Mouse (Mus musculus) neural tube, embryonic 15.5 days (tissue): ENCODE data around the gene Lamp2. TPM values are rescaled to one million over a fixed set of nuclear protein-coding genes. Genes with fewer than 3 reads are reported as not detected.

Experiments
- ATAC-seq: fragments of 200-750 bp; cut with Nextera tagmentation; 2 replicates; pipeline ENCODE4 v1.8.0; 2017; ENCODE audit warnings: mild to moderate bottlenecking, moderate TSS enrichment, moderate library complexity; ENCODE audit not compliant: low FRiP score
- H3K27ac ChIP-seq: fragments of 300-500 bp; sonication (generic); replicated peaks from 2 replicates; pipeline ENCODE4 v1.5.1; 2015; ENCODE audit warnings: mild to moderate bottlenecking, inconsistent platforms
- H3K27me3 ChIP-seq: fragments of 300-500 bp; sonication (generic); replicated peaks from 2 replicates; pipeline ENCODE4 v1.6.1; 2015; ENCODE audit warnings: inconsistent platforms
- H3K36me3 ChIP-seq: fragments of 300-500 bp; sonication (generic); 2 replicates; pipeline ENCODE4 v1.6.1; 2015; ENCODE audit warnings: inconsistent platforms
- H3K4me1 ChIP-seq: fragments of 300-500 bp; sonication (generic); 2 replicates; pipeline ENCODE4 v1.6.1; 2015; ENCODE audit warnings: inconsistent platforms
- H3K4me2 ChIP-seq: fragments of 300-500 bp; sonication (generic); 2 replicates; pipeline ENCODE4 v1.6.1; 2015; ENCODE audit warnings: inconsistent platforms, mild to moderate bottlenecking, moderate library complexity
- H3K4me3 ChIP-seq: fragments of 300-500 bp; sonication (generic); replicated peaks from 2 replicates; pipeline ENCODE4 v1.5.1; 2015; ENCODE audit warnings: mild to moderate bottlenecking, inconsistent platforms
- H3K9ac ChIP-seq: fragments of 300-500 bp; sonication (generic); replicated peaks from 2 replicates; pipeline ENCODE4 v1.6.1; 2015; ENCODE audit warnings: mild to moderate bottlenecking, inconsistent platforms
- H3K9me3 ChIP-seq: fragments of 300-500 bp; sonication (generic); replicated peaks from 2 replicates; pipeline ENCODE4 v1.6.1; 2016; ENCODE audit warnings: inconsistent platforms
- WGBS: fragments of 180-500 bp; shearing (Covaris S2); methylation state at CpG from one replicate; pipeline ENCODE4 v1.1.7; 2015; ENCODE audit warnings: mixed read lengths; 5-methylcytosine and 5-hydroxymethylcytosine counted together
- polyA plus RNA-seq: library from polyadenylated mRNA; unstranded; fragments of >200 nt; fragmentation: Nextera tagmentation; extraction: Ambion mirVana; gene quantifications from 2 replicates; pipeline ENCODE4 v1.2.1, GENCODE M21; 2015

The Lamp2 gene
- polyA plus RNA-seq, 1 experiment from 2014 or later = 58.6 TPM

- ATAC-seq = no peak
- H3K4me3 ChIP-seq = no peak overlapping the region
Observed at GRCm38 (mm10) chrX:38456635-38457006, 367 bp upstream of the Lamp2 start.

DNA sequence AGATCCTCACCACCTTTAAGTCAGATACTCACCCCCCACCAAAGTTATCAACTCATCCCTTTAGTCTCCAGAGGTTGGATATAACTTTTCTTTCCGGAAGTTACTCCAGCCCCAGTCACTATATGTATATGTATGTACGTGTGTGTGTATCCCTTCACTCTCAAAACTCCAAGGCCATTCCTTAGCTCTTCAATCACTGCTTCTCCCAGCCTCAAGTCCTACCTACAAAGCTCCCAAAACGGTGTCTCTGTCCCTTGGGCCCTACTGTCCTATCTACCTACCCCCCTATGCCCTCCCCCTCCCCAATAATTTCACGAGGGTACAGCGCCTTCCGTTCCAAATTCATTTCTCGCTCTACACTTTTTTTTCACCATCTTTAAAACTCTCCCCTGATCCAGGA, 780 bp downstream of the Lamp2 start:
- Histone ChIP-seq H3K9me3 (no peaks in the 10 kb centered on the region), H3K4me3 (peak overlapping the region; percentile 54), H3K4me2 (peak overlapping the region; percentile 59), H3K36me3 (0 out of 2 replicates have a peak, but pooled peaks cover under 1% of the 10 kb centered on the region), H3K4me1 (0 out of 2 replicates have a peak, but pooled peaks cover 4% of the 10 kb centered on the region), H3K9ac (peak overlapping the region; percentile 55), H3K27me3 (no peaks in the 10 kb centered on the region), H3K27ac (peak overlapping the region; percentile 52; the same call in 1 of the 2 replicates)
- WGBS = 33% methylated on average over 7 of the region's 7 CpGs
- peak; percentile 2; the same call in 1 of the 2 replicates for ATAC-seq

More at GRCm38 (mm10) chrX:38456635-38457006, 367 bp upstream of the Lamp2 start:
- Histone ChIP-seq H3K9ac (no peak overlapping the region), H3K9me3 (no peaks in the 10 kb centered on the region), H3K27me3 (no peaks in the 10 kb centered on the region), H3K27ac (no peak overlapping the region), H3K4me2 (0 out of 2 replicates have a peak overlapping the region, but pooled peaks have one; percentile 59), H3K4me1 (0 out of 2 replicates have a peak, but pooled peaks cover 4% of the 10 kb centered on the region), H3K36me3 (no peaks in the 10 kb centered on the region)
- WGBS = 31% methylated on average over 3 of the region's 3 CpGs

DNA sequence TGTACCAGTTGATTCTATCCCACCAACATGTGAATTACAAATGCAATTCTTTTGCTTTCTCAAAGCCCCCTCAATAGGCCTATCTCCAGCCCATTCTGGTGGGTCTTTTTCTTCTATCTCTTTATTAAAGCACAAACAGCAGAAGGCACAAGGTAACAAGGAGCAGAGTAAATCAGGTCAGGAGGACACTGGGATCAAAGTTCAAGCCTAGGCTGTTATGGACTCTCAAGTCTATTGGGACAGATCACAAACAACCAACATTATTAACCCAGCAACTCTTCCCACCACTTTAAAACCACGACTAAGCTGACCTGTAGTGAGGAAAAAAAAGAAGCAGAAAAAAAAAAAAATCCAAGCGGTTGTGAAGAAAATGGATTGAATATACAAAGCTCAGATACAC, 1.4 kb downstream of the Lamp2 start:
- H3K9me3 ChIP-seq = no peaks in the 10 kb centered on the region
- 0 out of 2 replicates have a peak, but pooled peaks cover 4% of the 10 kb centered on the region for H3K4me1 ChIP-seq
- ATAC-seq = no peak
- H3K4me2 ChIP-seq = peak overlapping the region; percentile 59
- H3K36me3 ChIP-seq = 0 out of 2 replicates have a peak, but pooled peaks cover 4% of the 10 kb centered on the region
- no peak overlapping the region for H3K9ac ChIP-seq
- peak overlapping the region; percentile 54 for H3K4me3 ChIP-seq
- H3K27me3 ChIP-seq = no peaks in the 10 kb centered on the region
- H3K27ac ChIP-seq = no peak overlapping the region
- 35% methylated on average over 2 of the region's 2 CpGs for WGBS

GRCm38 (mm10) chrX:38453924-38454323, 2.3 kb downstream of the Lamp2 start:
- no peak overlapping the region for H3K4me2 ChIP-seq
- 88% methylated on average over 5 of the region's 5 CpGs for WGBS
- no peak overlapping the region for H3K4me3 ChIP-seq
- H3K4me1 ChIP-seq = 0 out of 2 replicates have a peak, but pooled peaks cover 4% of the 10 kb centered on the region
- no peaks in the 10 kb centered on the region for H3K9me3 ChIP-seq
- ATAC-seq = no peak
- H3K27ac ChIP-seq = no peak overlapping the region
- no peak overlapping the region for H3K9ac ChIP-seq
- H3K36me3 ChIP-seq = 0 out of 2 replicates have a peak, but pooled peaks cover 4% of the 10 kb centered on the region
- no peaks in the 10 kb centered on the region for H3K27me3 ChIP-seq

GRCm38 (mm10) chrX:38450476-38450875, 5.8 kb downstream of the Lamp2 start:
- Histone ChIP-seq H3K36me3 (0 out of 2 replicates have a peak, but pooled peaks cover 4% of the 10 kb centered on the region), H3K27ac (no peak overlapping the region), H3K9me3 (no peaks in the 10 kb centered on the region), H3K4me2 (no peak overlapping the region), H3K4me3 (no peak overlapping the region), H3K4me1 (0 out of 2 replicates have a peak, but pooled peaks cover 2% of the 10 kb centered on the region), H3K9ac (no peak overlapping the region), H3K27me3 (no peaks in the 10 kb centered on the region)
- 65% methylated on average over 6 of the region's 6 CpGs for WGBS
- ATAC-seq = no peak

- no peaks in the 10 kb centered on the region for H3K27me3 ChIP-seq
- no peak overlapping the region for H3K4me3 ChIP-seq
- no peak overlapping the region for H3K9ac ChIP-seq
- H3K9me3 ChIP-seq = no peaks in the 10 kb centered on the region
- no peaks in the 10 kb centered on the region for H3K4me1 ChIP-seq
- 0 out of 2 replicates have a peak, but pooled peaks cover 4% of the 10 kb centered on the region for H3K36me3 ChIP-seq
- H3K4me2 ChIP-seq = no peak overlapping the region
- WGBS = 78% methylated on average over 1 of the region's 1 CpGs
- no peak for ATAC-seq
- H3K27ac ChIP-seq = no peak overlapping the region
Observed at GRCm38 (mm10) chrX:38445705-38446104, 10.5 kb downstream of the Lamp2 start.

DNA sequence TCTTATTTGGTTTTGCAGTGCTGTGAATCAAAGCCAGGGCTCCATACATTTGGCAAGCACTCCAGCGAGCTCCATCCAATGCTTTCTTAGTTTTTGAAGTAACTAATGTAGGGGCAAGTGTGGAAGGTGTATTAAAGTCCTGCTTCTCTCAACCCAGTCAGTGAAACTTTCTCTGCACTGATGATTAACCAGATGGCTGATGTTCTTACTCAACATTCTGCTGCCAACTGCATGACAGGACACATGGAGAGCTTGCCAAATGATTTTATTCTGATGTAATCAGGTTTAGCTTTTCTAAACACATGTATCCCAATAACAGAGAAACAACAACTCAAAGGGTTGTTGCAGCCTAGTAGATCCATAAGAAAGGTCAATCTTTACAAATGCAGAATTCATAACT, 13.8 kb downstream of the Lamp2 start:
- no peak for ATAC-seq
- H3K9me3 ChIP-seq = no peaks in the 10 kb centered on the region
- H3K4me1 ChIP-seq = no peaks in the 10 kb centered on the region
- H3K36me3 ChIP-seq = no peaks in the 10 kb centered on the region
- H3K27me3 ChIP-seq = no peaks in the 10 kb centered on the region
- no peak overlapping the region for H3K9ac ChIP-seq
- H3K4me3 ChIP-seq = no peak overlapping the region
- H3K27ac ChIP-seq = no peak overlapping the region
- 88% methylated on average over 1 of the region's 1 CpGs for WGBS
- no peak overlapping the region for H3K4me2 ChIP-seq

DNA sequence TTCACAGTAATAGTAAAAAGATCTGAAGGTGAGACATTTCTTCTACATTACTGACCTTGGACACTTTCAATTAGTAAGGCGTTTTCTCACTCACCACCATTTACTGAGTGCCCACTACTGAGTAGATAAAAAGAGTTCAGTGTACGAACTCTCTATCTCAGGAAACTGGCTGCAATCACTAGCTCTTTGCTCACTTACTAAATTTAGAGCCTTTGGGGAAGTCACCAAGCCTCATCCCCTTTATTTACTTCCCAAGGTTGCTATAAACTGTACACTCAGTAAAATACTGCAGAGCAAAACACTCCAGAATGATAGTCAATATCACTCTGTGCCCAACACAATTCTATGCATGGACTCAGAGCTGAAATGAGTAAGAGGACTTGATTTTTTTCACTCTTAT, 16.6 kb downstream of the Lamp2 start:
- no peak for ATAC-seq
- WGBS = 76% methylated on average over 2 of the region's 2 CpGs
- H3K4me2 ChIP-seq = no peak overlapping the region

DNA sequence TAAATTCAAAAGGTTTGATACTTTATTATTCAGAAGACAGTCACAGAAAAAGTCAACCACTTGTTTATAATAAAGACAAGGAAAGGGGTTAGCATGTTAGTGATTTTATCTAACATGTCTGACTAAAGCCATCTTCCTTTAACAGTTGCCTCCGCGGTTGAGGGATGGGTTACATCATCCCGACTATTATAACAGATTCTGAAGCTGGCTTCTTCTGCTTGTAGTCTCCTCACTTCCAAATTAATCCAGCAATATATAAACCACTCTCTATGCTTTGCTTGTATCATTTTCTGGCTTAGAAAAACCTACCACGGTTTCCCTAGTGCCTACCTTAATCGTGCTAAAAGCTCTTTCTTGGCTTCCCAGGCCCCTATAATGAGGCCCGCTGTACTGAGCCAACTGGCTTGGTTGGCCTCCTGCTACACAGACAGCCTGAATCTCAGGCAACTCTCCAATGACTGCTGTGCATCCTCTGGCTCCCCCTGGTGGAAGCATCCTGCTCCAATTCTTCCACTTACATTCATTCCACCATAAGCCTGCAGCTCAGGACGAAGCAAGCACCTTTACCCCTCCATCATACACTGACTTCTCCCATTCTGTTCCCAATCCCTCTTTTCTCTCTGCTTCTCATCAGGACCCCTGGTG, 18.0 kb downstream of the Lamp2 start:
- no peak overlapping the region for H3K9ac ChIP-seq
- no peaks in the 10 kb centered on the region for H3K4me1 ChIP-seq
- WGBS = 51% methylated on average over 7 of the region's 7 CpGs
- no peak overlapping the region for H3K4me3 ChIP-seq
- H3K4me2 ChIP-seq = no peak overlapping the region
- no peaks in the 10 kb centered on the region for H3K27me3 ChIP-seq
- no peak overlapping the region for H3K27ac ChIP-seq
- ATAC-seq = peak; percentile 81
- no peaks in the 10 kb centered on the region for H3K36me3 ChIP-seq
- no peaks in the 10 kb centered on the region for H3K9me3 ChIP-seq

More for the DNA sequence above, 16.6 kb downstream of the Lamp2 start:
- Histone ChIP-seq H3K4me1 (no peaks in the 10 kb centered on the region), H3K27ac (no peak overlapping the region), H3K36me3 (no peaks in the 10 kb centered on the region), H3K9me3 (no peaks in the 10 kb centered on the region), H3K27me3 (no peaks in the 10 kb centered on the region), H3K4me3 (no peak overlapping the region), H3K9ac (no peak overlapping the region)

DNA sequence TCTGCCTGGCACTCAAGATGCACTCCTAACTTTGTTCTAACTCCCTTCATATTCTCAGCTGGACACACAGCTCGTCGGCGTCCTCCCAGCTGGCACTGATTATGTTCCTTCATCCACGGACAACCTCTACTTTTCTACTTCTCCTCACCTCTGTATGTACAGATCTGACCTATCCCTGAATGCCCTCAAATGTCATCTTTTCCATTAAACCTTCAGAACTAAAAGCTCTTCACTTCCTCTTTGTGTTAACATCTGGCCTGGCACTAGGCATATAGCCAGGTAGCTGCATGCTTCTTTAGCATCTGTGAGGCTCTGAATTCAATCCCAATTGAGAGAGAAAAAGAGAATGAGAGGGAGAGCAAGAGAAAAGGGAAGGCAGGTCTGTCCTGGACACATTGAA, 26.8 kb downstream of the Lamp2 start:
- 90% methylated on average over 4 of the region's 4 CpGs for WGBS

GRCm38 (mm10) chrX:38428818-38429440, 27.3 kb downstream of the Lamp2 start:
- no peak overlapping the region for H3K9ac ChIP-seq
- H3K4me3 ChIP-seq = no peak overlapping the region
- H3K4me1 ChIP-seq = no peaks in the 10 kb centered on the region
- no peaks in the 10 kb centered on the region for H3K9me3 ChIP-seq
- ATAC-seq = no peak
- 81% methylated on average over 3 of the region's 3 CpGs for WGBS
- H3K36me3 ChIP-seq = no peaks in the 10 kb centered on the region
- H3K27me3 ChIP-seq = no peaks in the 10 kb centered on the region
- H3K27ac ChIP-seq = no peak overlapping the region
- no peak overlapping the region for H3K4me2 ChIP-seq

More for the DNA sequence above, 26.8 kb downstream of the Lamp2 start:
- Histone ChIP-seq H3K4me2 (no peak overlapping the region), H3K27ac (no peak overlapping the region), H3K36me3 (no peaks in the 10 kb centered on the region), H3K9me3 (no peaks in the 10 kb centered on the region), H3K27me3 (no peaks in the 10 kb centered on the region), H3K9ac (no peak overlapping the region), H3K4me1 (no peaks in the 10 kb centered on the region), H3K4me3 (no peak overlapping the region)
- ATAC-seq = no peak

GRCm38 (mm10) chrX:38426043-38426442, 30.2 kb downstream of the Lamp2 start:
- H3K9me3 ChIP-seq = no peaks in the 10 kb centered on the region
- no peaks in the 10 kb centered on the region for H3K27me3 ChIP-seq
- ATAC-seq = no peak
- WGBS = 67% methylated on average over 1 of the region's 1 CpGs
- no peaks in the 10 kb centered on the region for H3K4me1 ChIP-seq
- H3K4me2 ChIP-seq = no peak overlapping the region
- H3K9ac ChIP-seq = no peak overlapping the region
- no peaks in the 10 kb centered on the region for H3K36me3 ChIP-seq
- no peak overlapping the region for H3K4me3 ChIP-seq
- H3K27ac ChIP-seq = no peak overlapping the region
